Mouse (Mus musculus): Measurements from ENCODE around the gene Srsf11. TPM values are rescaled to one million over a fixed set of nuclear protein-coding genes. Genes with fewer than 3 reads are reported as not detected.

The Srsf11 gene
- polyA plus RNA-seq (2015; fragmentation: Nextera tagmentation; extraction: Ambion mirVana) = 211 and 220 TPM in 2 replicates

GRCm38 (mm10) chr3:158036329-158036988 is at the start of gene Srsf11, which contains the start of gene Lrrc40:
TSS of gene Srsf11 (minus strand) at chr3:158036639.
TSS of gene Lrrc40 (plus strand) at chr3:158036662.

Other genes starting within 250 kb of the Srsf11 start
- 3.1 and 4.1 TPM in 2 replicates for gene Cth, start 111.6 kb downstream of the Srsf11 start, polyA plus RNA-seq (2015; fragmentation: Nextera tagmentation; extraction: Ambion mirVana)
- gene Ankrd13c, start 89.4 kb downstream of the Srsf11 start, polyA plus RNA-seq (2015; fragmentation: Nextera tagmentation; extraction: Ambion mirVana) = 32.6 and 34.5 TPM in 2 replicates
- gene Lrrc40, start within 50 bp of the Srsf11 start, polyA plus RNA-seq (2015; fragmentation: Nextera tagmentation; extraction: Ambion mirVana) = 35.8 and 37.8 TPM in 2 replicates

All from neural tube, postnatal 0 days (tissue).